Mouse (Mus musculus) embryonic facial prominence, embryonic 12.5 days (tissue): ENCODE measurements around the gene Gm4302. TPM values are rescaled to one million over a fixed set of nuclear protein-coding genes. Genes with fewer than 3 reads are reported as not detected.
"Not testable (repeated sequence)": the region's sequence is repeated elsewhere in the genome, so short reads cannot be mapped to it uniquely, and the experiment has no call there.

Experiments
- ATAC-seq: fragments of 200-750 bp; cut with Nextera tagmentation; 2 replicates; pipeline ENCODE4 v1.8.0; 2017; ENCODE audit not compliant: insufficient number of reproducible peaks, insufficient read depth, low FRiP score, low TSS enrichment
- H3K27ac ChIP-seq: fragments of 300-500 bp; sonication (generic); 2 replicates; pipeline ENCODE4 v1.5.1; 2016; ENCODE audit warnings: mild to moderate bottlenecking
- H3K27me3 ChIP-seq: fragments of 300-500 bp; sonication (generic); 2 replicates; pipeline ENCODE4 v1.6.1; 2016; ENCODE audit warnings: mild to moderate bottlenecking, moderate library complexity
- H3K36me3 ChIP-seq: fragments of 300-500 bp; sonication (generic); 2 replicates; pipeline ENCODE4 v1.6.1; 2016; ENCODE audit warnings: mild to moderate bottlenecking
- H3K4me1 ChIP-seq: fragments of 300-500 bp; sonication (generic); 2 replicates; pipeline ENCODE4 v1.6.1; 2016
- H3K4me2 ChIP-seq: fragments of 300-500 bp; sonication (generic); replicated peaks from 2 replicates; pipeline ENCODE4 v1.6.1; 2016; ENCODE audit warnings: mild to moderate bottlenecking, moderate library complexity
- H3K4me3 ChIP-seq: fragments of 300-500 bp; sonication (generic); 2 replicates; pipeline ENCODE4 v1.5.1; 2016; ENCODE audit warnings: mild to moderate bottlenecking
- H3K9ac ChIP-seq: fragments of 300-500 bp; sonication (generic); 2 replicates; pipeline ENCODE4 v1.6.1; 2016; ENCODE audit warnings: mild to moderate bottlenecking, moderate library complexity
- H3K9me3 ChIP-seq: fragments of 300-500 bp; sonication (generic); 2 replicates; pipeline ENCODE4 v1.6.1; 2016; ENCODE audit warnings: mild to moderate bottlenecking, moderate library complexity
- WGBS: fragments of 180-500 bp; shearing (Covaris S2); methylation state at CpG from one replicate; pipeline ENCODE4 v1.1.7; 2016; 5-methylcytosine and 5-hydroxymethylcytosine counted together
- polyA plus RNA-seq: library from polyadenylated mRNA; unstranded; fragments of >200 nt; fragmentation: Nextera tagmentation; extraction: Ambion mirVana; gene quantifications from 2 replicates; pipeline ENCODE4 v1.2.1, GENCODE M21; 2016

Gene Gm4302
- polyA plus RNA-seq = not detected in 2 replicates

DNA sequence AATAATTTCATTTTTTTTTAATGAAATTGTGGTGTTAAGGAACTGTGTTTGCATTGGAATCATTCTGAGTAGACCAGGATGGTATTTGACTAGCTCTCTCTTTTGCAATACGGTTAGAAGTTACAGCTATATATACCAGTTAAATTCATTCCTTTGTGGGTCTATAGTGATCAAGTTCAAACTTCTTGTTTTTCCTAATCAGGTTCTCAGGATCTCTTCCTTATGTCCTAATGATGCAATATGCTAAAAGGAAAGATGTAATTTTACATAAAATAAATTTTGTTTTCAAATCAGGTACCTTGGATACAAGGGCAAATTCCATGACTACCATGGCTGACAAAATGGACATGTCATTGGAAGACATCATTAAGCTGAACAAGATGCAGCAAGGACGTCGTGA is at the start of gene Gm4302:
TSS of gene Gm4302 (plus strand) at position 301 of the 400 bp plus-strand sequence.
- WGBS = no CpG with 5 or more reads among the region's 3 CpGs
- not testable (repeated sequence) for H3K4me1 ChIP-seq, ATAC-seq

DNA sequence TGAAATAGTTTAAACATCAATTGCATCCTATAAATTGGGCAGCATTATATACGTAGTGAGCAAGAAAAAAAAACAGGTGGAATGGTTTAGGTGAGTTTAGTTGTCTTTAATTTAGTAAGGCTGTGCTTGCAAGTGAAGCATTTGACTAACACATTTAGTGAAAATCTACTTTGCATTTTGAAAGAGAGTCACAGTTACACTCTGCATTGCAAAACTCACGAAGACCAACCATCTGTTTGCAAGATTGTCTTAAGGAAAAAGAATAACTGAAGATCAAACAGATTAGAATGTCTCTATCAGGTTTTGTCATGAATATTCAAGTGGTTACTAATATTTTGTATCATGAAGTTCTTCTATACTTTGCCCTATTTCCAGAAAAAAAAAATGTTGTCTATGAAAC is 44.5 kb upstream of the Gm4302 start:
- Histone ChIP-seq H3K27me3 (no peaks in the 10 kb centered on the region), H3K9ac (no peak overlapping the region), H3K27ac (no peak overlapping the region), H3K36me3 (no peaks in the 10 kb centered on the region), H3K4me2 (no peak overlapping the region), H3K9me3 (no peaks in the 10 kb centered on the region), H3K4me3 (no peak overlapping the region), H3K4me1 (no peaks in the 10 kb centered on the region)
- no peak for ATAC-seq
- WGBS = 83% methylated on average over 2 of the region's 2 CpGs

More for the DNA sequence above, at the start of gene Gm4302:
- H3K27me3 ChIP-seq, H3K9ac ChIP-seq, H3K27ac ChIP-seq, H3K36me3 ChIP-seq, H3K9me3 ChIP-seq, H3K4me2 ChIP-seq, H3K4me3 ChIP-seq: not testable (repeated sequence)

GRCm38 (mm10) chr10:100300106-100300505 is 40.5 kb upstream of the Gm4302 start:
- H3K27ac ChIP-seq, H3K9ac ChIP-seq, H3K36me3 ChIP-seq, H3K4me3 ChIP-seq, H3K4me1 ChIP-seq, ATAC-seq, H3K27me3 ChIP-seq, H3K4me2 ChIP-seq: not testable (repeated sequence)
- peaks cover 12% of the 10 kb centered on the region; the same call in 1 of the 2 replicates for H3K9me3 ChIP-seq

DNA sequence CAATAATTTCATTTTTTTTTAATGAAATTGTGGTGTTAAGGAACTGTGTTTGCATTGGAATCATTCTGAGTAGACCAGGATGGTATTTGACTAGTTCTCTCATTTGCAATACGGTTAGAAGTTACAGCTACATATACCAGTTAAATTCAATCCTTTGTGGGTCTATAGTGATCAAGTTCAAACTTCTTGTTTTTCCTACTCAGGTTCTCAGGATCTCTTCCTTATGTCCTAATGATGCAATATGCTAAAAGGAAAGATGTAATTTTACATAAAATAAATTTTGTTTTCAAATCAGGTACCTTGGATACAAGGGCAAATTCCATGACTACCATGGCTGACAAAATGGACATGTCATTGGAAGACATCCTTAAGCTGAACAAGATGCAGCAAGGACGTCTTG is 5.3 kb upstream of the Gm4302 start, which contains the start of gene Gm4301:
TSS of gene Gm4301 (plus strand) at position 301 of the 400 bp plus-strand sequence.
- WGBS = no CpG with 5 or more reads among the region's 2 CpGs
- H3K27me3 ChIP-seq = not testable (repeated sequence)

GRCm38 (mm10) chr10:100345672-100346071 is 5.0 kb downstream of the Gm4302 start, which contains the start of gene Gm4303:
Gene Gm4303 (plus strand): TSS chr10:100345972.
- not testable (repeated sequence) for H3K27ac ChIP-seq, H3K4me2 ChIP-seq, H3K36me3 ChIP-seq, H3K4me1 ChIP-seq, H3K4me3 ChIP-seq, H3K9ac ChIP-seq, H3K27me3 ChIP-seq, ATAC-seq, H3K9me3 ChIP-seq
- no CpG with 5 or more reads among the region's 3 CpGs for WGBS

More for the DNA sequence above, 5.3 kb upstream of the Gm4302 start, which contains the start of gene Gm4301:
- H3K4me3 ChIP-seq, ATAC-seq, H3K4me2 ChIP-seq, H3K9ac ChIP-seq, H3K4me1 ChIP-seq, H3K27ac ChIP-seq, H3K9me3 ChIP-seq, H3K36me3 ChIP-seq: not testable (repeated sequence)

DNA sequence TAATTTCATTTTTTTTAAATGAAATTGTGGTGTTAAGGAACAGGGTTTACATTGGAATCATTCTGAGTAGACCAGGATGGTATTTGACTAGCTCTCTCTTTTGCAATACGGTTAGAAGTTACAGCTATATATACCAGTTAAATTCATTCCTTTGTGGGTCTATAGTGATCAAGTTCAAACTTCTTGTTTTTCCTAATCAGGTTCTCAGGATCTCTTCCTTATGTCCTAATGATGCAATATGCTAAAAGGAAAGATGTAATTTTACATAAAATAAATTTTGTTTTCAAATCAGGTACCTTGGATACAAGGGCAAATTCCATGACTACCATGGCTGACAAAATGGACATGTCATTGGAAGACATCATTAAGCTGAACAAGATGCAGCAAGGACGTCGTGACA is 10.2 kb downstream of the Gm4302 start, which contains the start of gene Gm4305:
TSS of gene Gm4305 (plus strand) at position 301 of the 400 bp plus-strand sequence.
- not testable (repeated sequence) for ATAC-seq, H3K36me3 ChIP-seq, H3K4me2 ChIP-seq, H3K27ac ChIP-seq, H3K9ac ChIP-seq, H3K4me1 ChIP-seq, H3K27me3 ChIP-seq, H3K4me3 ChIP-seq, H3K9me3 ChIP-seq
- WGBS = no CpG with 5 or more reads among the region's 3 CpGs

GRCm38 (mm10) chr10:100356841-100357240 is 16.2 kb downstream of the Gm4302 start:
- H3K4me3 ChIP-seq, H3K36me3 ChIP-seq, ATAC-seq, H3K9me3 ChIP-seq, H3K27me3 ChIP-seq, H3K4me1 ChIP-seq, H3K27ac ChIP-seq, H3K4me2 ChIP-seq, H3K9ac ChIP-seq: not testable (repeated sequence)
- WGBS = 84% methylated on average over 2 of the region's 2 CpGs

- not testable (repeated sequence) for H3K4me3 ChIP-seq, H3K27me3 ChIP-seq, H3K4me1 ChIP-seq, H3K36me3 ChIP-seq, ATAC-seq, H3K9ac ChIP-seq, H3K4me2 ChIP-seq, H3K9me3 ChIP-seq, H3K27ac ChIP-seq
- WGBS = no CpG with 5 or more reads among the region's 3 CpGs
These were observed 20.4 kb downstream of the Gm4302 start, which contains the start of gene Gm4307 for GRCm38 (mm10) chr10:100361038-100361437. Gene Gm4307 (plus strand): TSS chr10:100361338.

GRCm38 (mm10) chr10:100382460-100382859 is 41.8 kb downstream of the Gm4302 start, which contains the start of gene Gm4312:
Gene Gm4312 (minus strand): TSS chr10:100382560.
- ATAC-seq, H3K9me3 ChIP-seq, H3K9ac ChIP-seq, H3K4me1 ChIP-seq, H3K27me3 ChIP-seq, H3K4me3 ChIP-seq, H3K36me3 ChIP-seq, H3K27ac ChIP-seq, H3K4me2 ChIP-seq: not testable (repeated sequence)
- no CpG with 5 or more reads among the region's 2 CpGs for WGBS

Other genes starting within 250 kb of the Gm4302 start
- not detected in 2 replicates for gene Gm4301, start 5.2 kb upstream of the Gm4302 start, polyA plus RNA-seq
- not detected in 2 replicates for gene Gm4303, start 5.1 kb downstream of the Gm4302 start, polyA plus RNA-seq
- gene Gm4305, start 10.3 kb downstream of the Gm4302 start, polyA plus RNA-seq = not detected in 2 replicates
- gene Gm4307, start 20.5 kb downstream of the Gm4302 start, polyA plus RNA-seq = not detected in 2 replicates
- gene Gm4312, start 41.7 kb downstream of the Gm4302 start, polyA plus RNA-seq = not detected in 2 replicates
- 24.4 and 25.7 TPM in 2 replicates for gene Tmtc3, start 146.5 kb downstream of the Gm4302 start, polyA plus RNA-seq
- gene Cep290, start 146.7 kb downstream of the Gm4302 start, polyA plus RNA-seq = 6.8 and 7.3 TPM in 2 replicates
- 7.5 and 9.3 TPM in 2 replicates for gene 4930430F08Rik, start 249.6 kb downstream of the Gm4302 start, polyA plus RNA-seq
- gene 1700017N19Rik, start 249.6 kb downstream of the Gm4302 start, polyA plus RNA-seq = not detected in 2 replicates